Mouse (Mus musculus) limb, embryonic 15.5 days (tissue): ENCODE data around the gene Spdya. TPM values are rescaled to one million over a fixed set of nuclear protein-coding genes. Genes with fewer than 3 reads are reported as not detected.

Experiments
- ATAC-seq: fragments of 200-750 bp; cut with Nextera tagmentation; 2 replicates; pipeline ENCODE4 v1.8.0; 2017; ENCODE audit warnings: low read depth, moderate TSS enrichment; ENCODE audit not compliant: insufficient number of reproducible peaks, low FRiP score, low TSS enrichment
- H3K27ac ChIP-seq: fragments of 300-500 bp; sonication (generic); 2 replicates; pipeline ENCODE4 v1.5.1; 2015; ENCODE audit warnings: moderate library complexity, mild to moderate bottlenecking, inconsistent platforms
- H3K27me3 ChIP-seq: fragments of 300-500 bp; sonication (generic); 2 replicates; pipeline ENCODE4 v1.6.1; 2015; ENCODE audit warnings: inconsistent platforms
- H3K36me3 ChIP-seq: fragments of 300-500 bp; sonication (generic); 2 replicates; pipeline ENCODE4 v1.6.1; 2015; ENCODE audit warnings: inconsistent platforms
- H3K4me1 ChIP-seq: fragments of 300-500 bp; sonication (generic); 2 replicates; pipeline ENCODE4 v1.6.1; 2015; ENCODE audit warnings: inconsistent platforms
- H3K4me2 ChIP-seq: fragments of 300-500 bp; sonication (generic); 2 replicates; pipeline ENCODE4 v1.6.1; 2015; ENCODE audit warnings: mild to moderate bottlenecking, inconsistent platforms
- H3K4me3 ChIP-seq: fragments of 300-500 bp; sonication (generic); 2 replicates; pipeline ENCODE4 v1.5.1; 2015; ENCODE audit warnings: mild to moderate bottlenecking, inconsistent platforms
- H3K9ac ChIP-seq: fragments of 300-500 bp; sonication (generic); 2 replicates; pipeline ENCODE4 v1.6.1; 2015; ENCODE audit warnings: inconsistent platforms
- H3K9me3 ChIP-seq: fragments of 300-500 bp; sonication (generic); 2 replicates; pipeline ENCODE4 v1.6.1; 2016; ENCODE audit warnings: inconsistent platforms
- WGBS: fragments of 180-500 bp; shearing (Covaris S2); methylation state at CpG from one replicate; pipeline ENCODE4 v1.1.7; 2015; 5-methylcytosine and 5-hydroxymethylcytosine counted together
- polyA plus RNA-seq: library from polyadenylated mRNA; unstranded; fragments of >200 nt; fragmentation: Nextera tagmentation; extraction: Ambion mirVana; gene quantifications from 2 replicates; pipeline ENCODE4 v1.2.1, GENCODE M21; 2015

Spdya gene
- polyA plus RNA-seq, 1 experiment from 2014 or later: 1.1 TPM

- H3K9me3 ChIP-seq: no peaks in the 10 kb centered on the region
- no peaks in the 10 kb centered on the region for H3K36me3 ChIP-seq
- no peak overlapping the region for H3K9ac ChIP-seq
- no peak overlapping the region for H3K27ac ChIP-seq
- no peak overlapping the region for H3K4me3 ChIP-seq
- ATAC-seq: no peak
- no peaks in the 10 kb centered on the region for H3K27me3 ChIP-seq
- WGBS: 84% methylated on average over 1 of the region's 1 CpGs
- H3K4me2 ChIP-seq: no peak overlapping the region
- H3K4me1 ChIP-seq: no peaks in the 10 kb centered on the region
Measured at GRCm38 (mm10) chr17:71579176-71579705, 27.4 kb downstream of the Spdya start.

- H3K9me3 ChIP-seq: no peaks in the 10 kb centered on the region
- peak overlapping the region; percentile 72 for H3K27ac ChIP-seq
- ATAC-seq: peak; percentile 61; the same call in 1 of the 2 replicates
- H3K4me1 ChIP-seq: peaks cover 13% of the 10 kb centered on the region; the same call in 1 of the 2 replicates
- H3K36me3 ChIP-seq: no peaks in the 10 kb centered on the region
- no peaks in the 10 kb centered on the region for H3K27me3 ChIP-seq
- H3K4me2 ChIP-seq: peak overlapping the region; percentile 88
- H3K4me3 ChIP-seq: peak overlapping the region; percentile 73
- H3K9ac ChIP-seq: peak overlapping the region; percentile 63
- WGBS: 1% methylated on average over 48 of the region's 48 CpGs
Measured at GRCm38 (mm10) chr17:71597881-71598658, 46.2 kb downstream of the Spdya start.

GRCm38 (mm10) chr17:71598659-71599554 lies 47.0 kb downstream of the Spdya start:
- peak overlapping the region; percentile 73 for H3K4me3 ChIP-seq
- WGBS: 7% methylated on average over 42 of the region's 42 CpGs
- H3K4me2 ChIP-seq: peak overlapping the region; percentile 88
- no peaks in the 10 kb centered on the region for H3K9me3 ChIP-seq
- H3K9ac ChIP-seq: peak overlapping the region; percentile 63
- peaks cover 13% of the 10 kb centered on the region; the same call in 1 of the 2 replicates for H3K4me1 ChIP-seq
- peak overlapping the region; percentile 72 for H3K27ac ChIP-seq
- no peaks in the 10 kb centered on the region for H3K36me3 ChIP-seq
- ATAC-seq: peak; percentile 89
- no peaks in the 10 kb centered on the region for H3K27me3 ChIP-seq

DNA sequence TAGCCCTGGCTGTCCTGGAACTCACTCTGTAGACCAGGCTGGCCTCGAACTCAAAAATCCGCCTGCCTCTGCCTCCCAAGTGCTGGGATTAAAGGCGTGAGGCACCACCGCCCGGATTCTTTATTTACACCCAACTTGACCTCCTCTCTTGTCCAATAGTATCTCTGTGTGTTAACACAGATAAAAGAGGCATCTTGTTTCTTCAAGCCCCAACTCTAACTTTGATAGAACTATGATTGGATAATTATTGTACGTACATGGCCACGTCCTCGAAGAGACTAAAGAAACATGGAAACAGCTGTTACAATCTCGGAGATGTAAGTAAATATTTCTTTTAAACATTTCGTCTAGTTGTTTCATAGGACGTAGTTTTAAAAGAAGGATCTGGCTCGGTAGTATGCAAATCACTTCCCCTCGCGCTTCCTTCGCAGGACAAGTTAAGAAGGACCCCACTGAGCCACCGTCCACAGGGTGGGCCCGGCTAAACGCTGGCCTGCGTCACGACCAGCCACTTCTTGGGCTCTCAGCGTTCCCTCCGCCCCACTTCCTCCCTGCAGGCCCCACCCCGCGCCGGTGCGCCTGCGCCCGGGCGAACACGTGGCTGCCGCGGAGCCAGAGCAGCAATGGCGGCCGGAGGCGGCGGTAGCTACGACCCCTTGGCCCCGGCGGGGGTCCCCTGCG lies 63.9 kb downstream of the Spdya start, which contains the start of gene Wdr43:
TSS of gene Wdr43 (plus strand) at position 258 of the 681 bp plus-strand sequence.
- H3K27ac ChIP-seq: peak within 1 kb of the TSS; percentile 65
- H3K4me3 ChIP-seq: peak within 1 kb of the TSS; percentile 99
- peaks cover 16% of the 10 kb centered on the region; the same call in 1 of the 2 replicates for H3K4me1 ChIP-seq
- H3K4me2 ChIP-seq: peak within 1 kb of the TSS; percentile 61
- H3K9ac ChIP-seq: peak within 1 kb of the TSS; percentile 89
- 4% methylated on average over 40 of the region's 40 CpGs for WGBS
- peaks cover 8% of the 10 kb centered on the region for H3K36me3 ChIP-seq
- H3K9me3 ChIP-seq: no peaks in the 10 kb centered on the region
- peak; percentile 100 for ATAC-seq
- H3K27me3 ChIP-seq: no peaks in the 10 kb centered on the region

- Histone ChIP-seq H3K4me2 (peak overlapping the region; percentile 61), H3K27me3 (no peaks in the 10 kb centered on the region), H3K4me1 (peaks cover 16% of the 10 kb centered on the region; the same call in 1 of the 2 replicates), H3K27ac (peak overlapping the region; percentile 65), H3K36me3 (peaks cover 8% of the 10 kb centered on the region), H3K4me3 (peak overlapping the region; percentile 99), H3K9ac (peak overlapping the region; percentile 89), H3K9me3 (no peaks in the 10 kb centered on the region)
- under 1% methylated on average over 64 of the region's 73 CpGs for WGBS
- peak; percentile 59 for ATAC-seq
Measured at GRCm38 (mm10) chr17:71616319-71617032, 64.6 kb downstream of the Spdya start.

GRCm38 (mm10) chr17:71617033-71617362 lies 65.1 kb downstream of the Spdya start:
- Histone ChIP-seq H3K4me1 (peaks cover 16% of the 10 kb centered on the region; the same call in 1 of the 2 replicates), H3K4me3 (peak overlapping the region; percentile 99), H3K27ac (no peak overlapping the region), H3K36me3 (peaks cover 8% of the 10 kb centered on the region), H3K27me3 (no peaks in the 10 kb centered on the region), H3K9me3 (no peaks in the 10 kb centered on the region), H3K4me2 (peak overlapping the region; percentile 61), H3K9ac (peak overlapping the region; percentile 89)
- no peak for ATAC-seq
- WGBS: under 1% methylated on average over 10 of the region's 10 CpGs

DNA sequence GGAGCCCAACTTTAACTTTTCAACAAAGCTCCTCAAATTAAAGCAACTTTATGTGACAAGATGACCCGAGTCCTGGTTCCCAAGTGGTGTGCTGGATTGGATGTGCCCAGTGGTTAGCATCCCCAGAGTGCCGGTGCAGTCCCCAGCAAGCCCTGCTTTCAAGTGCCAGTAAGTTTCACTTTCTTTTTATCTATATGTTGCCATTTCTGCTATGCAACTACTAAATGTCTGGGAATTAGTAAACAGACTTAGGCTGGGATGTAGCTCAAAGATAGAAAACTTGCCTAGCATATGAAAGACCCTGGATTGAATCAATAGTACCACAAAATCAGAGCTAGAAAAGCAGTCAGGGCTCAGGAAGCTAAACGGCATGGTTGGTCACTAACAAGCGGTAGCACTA lies 66.1 kb downstream of the Spdya start:
- Histone ChIP-seq H3K4me1 (peaks cover 16% of the 10 kb centered on the region; the same call in 1 of the 2 replicates), H3K27ac (no peak overlapping the region), H3K9me3 (no peaks in the 10 kb centered on the region), H3K4me2 (peak overlapping the region; percentile 61; the same call in 1 of the 2 replicates), H3K9ac (no peak overlapping the region), H3K4me3 (no peak overlapping the region), H3K36me3 (peaks cover 8% of the 10 kb centered on the region), H3K27me3 (no peaks in the 10 kb centered on the region)
- no peak for ATAC-seq
- 70% methylated on average over 4 of the region's 4 CpGs for WGBS

- Histone ChIP-seq H3K9me3 (no peaks in the 10 kb centered on the region), H3K27ac (no peak overlapping the region), H3K4me1 (no peaks in the 10 kb centered on the region), H3K4me3 (no peak overlapping the region), H3K4me2 (no peak overlapping the region), H3K36me3 (peaks cover 76% of the 10 kb centered on the region), H3K9ac (no peak overlapping the region), H3K27me3 (no peaks in the 10 kb centered on the region)
- ATAC-seq: no peak
- WGBS: 63% methylated on average over 10 of the region's 10 CpGs
Measured at GRCm38 (mm10) chr17:71631806-71632205, 79.9 kb downstream of the Spdya start.

GRCm38 (mm10) chr17:71633350-71633749 lies 81.5 kb downstream of the Spdya start:
- no peak overlapping the region for H3K4me3 ChIP-seq
- H3K4me1 ChIP-seq: no peaks in the 10 kb centered on the region
- no peak overlapping the region for H3K4me2 ChIP-seq
- no peak overlapping the region for H3K27ac ChIP-seq
- H3K9me3 ChIP-seq: no peaks in the 10 kb centered on the region
- peaks cover 77% of the 10 kb centered on the region for H3K36me3 ChIP-seq
- H3K9ac ChIP-seq: no peak overlapping the region
- no peak for ATAC-seq
- WGBS: 89% methylated on average over 8 of the region's 8 CpGs
- H3K27me3 ChIP-seq: no peaks in the 10 kb centered on the region

GRCm38 (mm10) chr17:71636786-71637185 lies 84.9 kb downstream of the Spdya start:
- no peak overlapping the region for H3K9ac ChIP-seq
- no peak overlapping the region for H3K4me2 ChIP-seq
- WGBS: 95% methylated on average over 8 of the region's 8 CpGs
- H3K27me3 ChIP-seq: no peaks in the 10 kb centered on the region
- no peaks in the 10 kb centered on the region for H3K4me1 ChIP-seq
- H3K4me3 ChIP-seq: no peak overlapping the region
- H3K27ac ChIP-seq: no peak overlapping the region
- no peaks in the 10 kb centered on the region for H3K9me3 ChIP-seq
- H3K36me3 ChIP-seq: peaks cover 81% of the 10 kb centered on the region
- ATAC-seq: no peak
